Mouse (Mus musculus): ENCODE results near the gene Lhpp.
"Not testable (repeated sequence)": the region's sequence is repeated elsewhere in the genome, so short reads cannot be mapped to it uniquely, and the experiment has no call there.

The Lhpp gene

DNA sequence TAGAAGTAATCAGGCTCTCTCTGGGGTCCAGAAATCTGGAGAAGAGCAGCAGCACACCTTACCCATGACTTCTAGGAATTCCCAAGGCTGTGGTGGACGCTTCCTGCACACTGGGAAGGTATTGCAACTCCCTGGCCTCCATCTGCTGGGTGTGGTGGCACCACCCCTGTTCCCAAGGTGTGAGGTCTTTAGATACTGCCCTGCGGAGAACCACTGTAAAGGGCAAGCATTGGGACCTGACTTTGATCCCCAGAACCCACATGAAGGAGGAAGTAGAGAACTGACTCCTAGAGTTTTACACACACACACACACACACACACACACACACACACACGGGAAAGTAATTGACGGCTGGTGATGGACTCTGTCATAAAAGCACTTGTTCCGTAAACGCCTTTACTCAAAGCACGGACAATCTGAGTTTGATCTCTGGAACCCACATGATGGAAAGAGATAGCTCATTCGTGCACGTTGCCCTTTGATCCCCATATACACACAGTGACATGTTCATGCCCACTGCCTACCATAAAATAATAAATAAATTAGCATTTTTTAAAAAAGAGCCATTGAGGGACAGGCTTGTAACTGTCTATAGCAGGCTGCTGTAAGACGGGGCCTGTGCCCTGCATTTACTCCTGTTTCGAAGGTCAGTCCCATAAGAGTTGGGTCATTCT is 34.3 kb downstream of the Lhpp start:
- DNase-seq (ENCODE audit: low read depth, low spot score), result no peak

DNA sequence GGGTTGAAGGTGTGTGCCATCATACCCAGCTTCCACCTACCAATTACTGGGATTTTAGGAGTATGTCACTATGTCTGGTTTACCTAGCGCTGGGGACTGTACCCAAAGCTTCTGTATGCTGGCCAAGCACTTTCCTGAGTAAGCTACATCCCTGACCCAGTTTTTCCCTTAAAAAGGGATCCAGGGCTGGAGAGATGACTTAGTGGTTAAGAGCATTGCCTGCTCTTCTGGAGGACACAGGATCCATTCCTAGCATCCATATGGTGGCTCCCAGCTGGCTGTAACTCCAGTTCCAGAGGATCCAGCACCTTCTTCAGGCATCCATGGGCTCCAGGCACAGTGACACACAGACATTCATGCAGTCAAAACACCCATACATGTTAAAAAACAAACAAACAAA is 36.1 kb downstream of the Lhpp start:
- no peak for DNase-seq (ENCODE audit: low read depth, low spot score)

GRCm38 (mm10) chr7:132654412-132654811 is 44.0 kb downstream of the Lhpp start:
- no peak for DNase-seq (ENCODE audit: low read depth, low spot score)

GRCm38 (mm10) chr7:132656075-132656474 is 45.6 kb downstream of the Lhpp start:
- peak; percentile 93 for DNase-seq (ENCODE audit: low read depth, low spot score)

DNA sequence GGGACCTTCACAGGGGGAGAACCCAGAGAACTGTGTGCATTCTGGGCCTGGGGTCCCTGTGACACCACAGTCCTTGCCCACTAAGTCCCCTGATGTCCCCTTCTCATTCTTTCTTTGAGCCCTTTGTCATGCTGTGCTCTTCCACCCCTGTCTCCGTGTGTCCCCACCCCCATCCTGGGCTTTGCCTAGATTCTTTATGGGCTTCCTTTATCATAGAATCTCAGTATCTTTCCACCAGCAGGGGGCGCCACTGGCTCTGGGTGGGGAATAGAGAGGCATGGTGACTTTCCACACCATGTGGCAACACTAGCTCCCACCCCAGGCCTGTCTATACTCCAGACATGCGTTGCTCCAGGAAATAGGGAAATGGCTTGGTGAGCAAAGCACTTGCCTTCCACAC is 46.1 kb downstream of the Lhpp start:
- peak; percentile 81 for DNase-seq (ENCODE audit: low read depth, low spot score)

GRCm38 (mm10) chr7:132657371-132658057 is 47.1 kb downstream of the Lhpp start:
- no peak for DNase-seq (ENCODE audit: low read depth, low spot score)

GRCm38 (mm10) chr7:132658058-132658450 is 47.6 kb downstream of the Lhpp start:
- DNase-seq (ENCODE audit: low read depth, low spot score), result peak; percentile 39

- no peak for DNase-seq (ENCODE audit: low read depth, low spot score)
These were observed 48.2 kb downstream of the Lhpp start for GRCm38 (mm10) chr7:132658688-132659087.

GRCm38 (mm10) chr7:132659633-132660032 is 49.2 kb downstream of the Lhpp start:
- DNase-seq (ENCODE audit: low read depth, low spot score), result no peak

- not testable (repeated sequence) for DNase-seq (ENCODE audit: low read depth, low spot score)
These were observed 52.4 kb downstream of the Lhpp start for GRCm38 (mm10) chr7:132662831-132663230.

- no peak for DNase-seq (ENCODE audit: low read depth, low spot score)
These were observed 54.4 kb downstream of the Lhpp start for GRCm38 (mm10) chr7:132664815-132665214.

GRCm38 (mm10) chr7:132665664-132666382 is 55.4 kb downstream of the Lhpp start:
- DNase-seq (ENCODE audit: low read depth, low spot score), result no peak

GRCm38 (mm10) chr7:132666516-132666915 is 56.1 kb downstream of the Lhpp start:
- no peak for DNase-seq (ENCODE audit: low read depth, low spot score)

GRCm38 (mm10) chr7:132668604-132669003 is 58.2 kb downstream of the Lhpp start:
- no peak for DNase-seq (ENCODE audit: low read depth, low spot score)

GRCm38 (mm10) chr7:132669999-132670862 is 59.8 kb downstream of the Lhpp start:
- no peak for DNase-seq (ENCODE audit: low read depth, low spot score)

- no peak for DNase-seq (ENCODE audit: low read depth, low spot score)
These were observed 60.4 kb downstream of the Lhpp start for GRCm38 (mm10) chr7:132670863-132671165.

GRCm38 (mm10) chr7:132672481-132672959 is 62.1 kb downstream of the Lhpp start:
- DNase-seq (ENCODE audit: low read depth, low spot score), result no peak

GRCm38 (mm10) chr7:132673931-132674755 is 63.7 kb downstream of the Lhpp start:
- DNase-seq (ENCODE audit: low read depth, low spot score), result no peak

GRCm38 (mm10) chr7:132675922-132676321 is 65.5 kb downstream of the Lhpp start:
- DNase-seq (ENCODE audit: low read depth, low spot score), result no peak

DNA sequence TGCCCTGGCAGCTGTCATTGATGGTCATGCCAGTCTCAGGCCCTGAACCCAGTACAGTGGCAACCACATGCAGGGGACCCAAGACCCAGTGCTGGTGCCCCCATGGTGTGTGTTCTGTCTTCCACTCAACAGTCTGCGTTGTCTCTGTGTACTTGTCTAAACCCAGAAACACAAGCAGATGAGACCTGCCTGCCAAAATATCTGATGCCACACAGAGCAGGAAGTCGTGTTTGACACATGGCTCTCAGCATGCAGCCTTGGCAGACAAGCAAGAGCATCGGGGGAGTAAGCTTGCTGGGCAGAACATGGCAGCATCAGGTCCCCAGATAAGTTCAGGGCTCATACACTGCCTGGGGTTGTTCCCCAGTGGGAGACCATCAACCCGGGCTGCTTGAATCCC is 68.7 kb downstream of the Lhpp start:
- no peak for DNase-seq (ENCODE audit: low read depth, low spot score)

DNA sequence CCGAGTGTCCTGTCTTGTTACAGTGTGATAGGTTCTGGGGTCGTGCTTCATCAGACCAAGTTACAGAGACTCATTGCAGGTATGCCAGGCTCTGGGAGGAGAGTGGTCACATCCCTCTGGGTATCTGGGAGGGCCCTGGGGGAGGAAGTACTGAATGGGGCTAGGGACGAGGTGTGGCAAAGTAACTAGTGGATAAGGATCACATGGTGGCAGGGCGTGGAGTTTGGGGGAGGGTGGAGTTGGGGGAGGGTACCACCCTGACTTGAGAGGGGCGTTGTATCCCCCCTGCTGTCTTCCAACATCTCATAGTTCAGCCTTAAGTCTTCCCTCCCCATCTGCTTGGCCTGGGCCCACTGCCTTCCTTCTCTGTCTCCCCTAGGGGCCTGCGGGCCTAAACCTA is 69.1 kb downstream of the Lhpp start:
- no peak for DNase-seq (ENCODE audit: low read depth, low spot score)
